Mouse (Mus musculus) bone marrow, adult 2 months (tissue): ENCODE measurements around the gene Kcnq5.

ENCODE experiments used
- CTCF ChIP-seq: fragments of 200-500 bp; IDR thresholded peaks from 2 replicates; pipeline ENCODE4 v1.5.1; 2011; ENCODE audit warnings: low read length, control low read depth; ENCODE audit not compliant: control insufficient read depth, insufficient read depth
- POLR2A ChIP-seq: fragments of 200-500 bp; IDR thresholded peaks from 2 replicates; pipeline ENCODE4 v1.6.1; 2011; ENCODE audit warnings: low read depth, mild to moderate bottlenecking, control low read depth, low read length, borderline replicate concordance; ENCODE audit not compliant: control insufficient read depth

DNA sequence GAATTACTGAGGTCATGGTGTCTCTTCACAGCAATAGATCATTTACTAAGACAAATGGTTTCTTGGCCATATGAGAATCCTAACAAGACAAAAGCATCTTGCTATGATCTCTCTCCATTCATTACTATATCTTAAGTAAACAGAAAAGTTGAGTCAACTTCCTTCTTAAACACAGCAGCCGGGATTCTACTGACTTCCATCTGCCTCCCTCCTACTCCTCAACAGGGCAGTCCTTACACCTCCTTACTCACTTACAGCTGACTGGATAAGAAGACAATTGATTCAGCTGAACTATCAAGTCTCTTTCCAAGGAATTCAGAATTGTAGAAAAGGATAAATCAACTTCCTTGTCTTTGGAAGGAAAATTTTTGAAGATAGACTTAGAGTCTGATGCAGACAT, 232.6 kb downstream of the Kcnq5 start:
- no peak for TF ChIP-seq CTCF
- no peak for TF ChIP-seq POLR2A
